7 mouse cellular contexts compared by ENCODE assay signal in genomic region chr13:62115861-62116260, GRCm38 (mm10). TPM values are rescaled to one million over a fixed set of nuclear protein-coding genes. Genes with fewer than 3 reads are reported as not detected.
A peak's percentile ranks its signal among the peaks of the same experiment; 100 is the strongest.
DNase-seq lines count a peak whose midpoint lies in the region; TF ChIP-seq lines count a peak whose summit lies in the region.
"Not testable (repeated sequence)": the region's sequence is repeated elsewhere in the genome, so short reads cannot be mapped to it uniquely, and the experiment has no call there.

No protein-coding gene starts in this region.

- not testable (repeated sequence) for H3K27ac ChIP-seq in ES-E14 (ENCODE audit: insufficient read depth, low read depth, low read length, poor library complexity, severe bottlenecking)

- in situ Hi-C loops in ES-E14 (cut with MboI; ENCODE audit: low sequenced_read_pairs in 2 of 2, unreplicated experiment in 2 of 2): loop anchor here in 1 of 2 experiments (25.0 kb wide), 1 partner anchor 104 kb away; no protein-coding TSS in a partner anchor

- not testable (repeated sequence) for H3K9ac ChIP-seq in ES-E14 (ENCODE audit: insufficient read depth, low read depth, low read length, poor library complexity, severe bottlenecking)

- DNase-seq in CD4-positive helper T cell, adult 2 months (ENCODE audit: low read depth, low spot score): peak; percentile 12
- DNase-seq in ES-E14 (ENCODE audit: low read depth, low spot score) (peak; percentile 87), R1 (ENCODE audit: low read depth, low spot score) (peak; percentile 93)
- DNase-seq in embryo, embryonic 10.5 days (ENCODE audit: low spot score): peak; percentile 0
- peak; percentile 18 for DNase-seq in kidney, adult 9 months
- peak; percentile 14 for DNase-seq in lung, postnatal 36 days
- DNase-seq in thymus, postnatal 4 days: peak; percentile 12

- H3K9me3 ChIP-seq in ES-E14 (ENCODE audit: control insufficient read depth, insufficient read depth, low read depth, low read length): not testable (repeated sequence)

- not testable (repeated sequence) for H3K4me1 ChIP-seq in ES-E14 (ENCODE audit: control insufficient read depth in 2 of 2, insufficient read depth in 2 of 2, low read length in 2 of 2, poor library complexity in 1 of 2)

- H3K36me3 ChIP-seq in ES-E14 (ENCODE audit: control insufficient read depth, insufficient read depth, low read length, poor library complexity, severe bottlenecking): not testable (repeated sequence)

- not testable (repeated sequence) for H3K4me3 ChIP-seq in ES-E14 (ENCODE audit: insufficient read depth in 1 of 2, low read depth in 1 of 2, low read length in 2 of 2, poor library complexity in 1 of 2, severe bottlenecking in 1 of 2)

TF ChIP-seq in ES-E14, 5 proteins besides CTCF, POLR2A, EP300 and RAD21:
- peak; percentile 57; the same call in 1 of the 2 replicates for TF ChIP-seq ZC3H11A (IDR thresholded peaks at IDR 0.05; ENCODE audit: borderline replicate concordance, low read depth, low read length)

RNA-seq across cellular contexts. Expression of gene Zfp808, which starts 13.8 kb away (rescaled TPM):
- total RNA-seq in ES-E14 (2012; rRNA removed): 35.5 and 45.6 TPM in 2 replicates

Comparison
In these comparisons a context has a peak if more than half of its experiments do, and no peak if none do; other contexts are left out.
1. DNase-seq: peak in every context shown above with its lines; median percentile 93 in R1; 87 in ES-E14; 18 in kidney, adult 9 months; 14 in lung, postnatal 36 days; 12 in CD4-positive helper T cell, adult 2 months; 12 in thymus, postnatal 4 days; 0 in embryo, embryonic 10.5 days.